Mouse (Mus musculus) C2C12 (cell line): ENCODE measurements around the gene Crabp1.

Source experiments
- CEBPB ChIP-seq: IDR thresholded peaks from one replicate; pipeline ENCODE4 v1.6.1; 2011; ENCODE audit warnings: low read depth, mild to moderate bottlenecking, control low read depth, moderate library complexity
- CTCF ChIP-seq: IDR thresholded peaks from one replicate; pipeline ENCODE4 v1.5.1; 2011; ENCODE audit not compliant: control insufficient read depth, insufficient read depth, insufficient read length
- MAX ChIP-seq: IDR thresholded peaks from one replicate; pipeline ENCODE4 v1.6.1; 2011; ENCODE audit warnings: mild to moderate bottlenecking, control low read depth
- MYOG ChIP-seq: IDR thresholded peaks from one replicate; pipeline ENCODE4 v1.6.1; 2011; ENCODE audit not compliant: control insufficient read depth, insufficient read length; ENCODE audit errors: extremely low read depth
- USF1 ChIP-seq: IDR thresholded peaks from one replicate; pipeline ENCODE4 v1.6.1; 2011; ENCODE audit warnings: low read depth, mild to moderate bottlenecking, control low read depth, moderate library complexity

GRCm38 (mm10) chr9:54764091-54764490, 457 bp upstream of the Crabp1 start:
- TF ChIP-seq CTCF, result no peak
- TF ChIP-seq CEBPB, result no peak
- no peak for TF ChIP-seq MYOG
- TF ChIP-seq USF1, result no peak
- TF ChIP-seq MAX, result no peak
